Mouse (Mus musculus) stomach, postnatal 0 days (tissue): ENCODE measurements around the gene Aldh3b2.

Source experiments
- CTCF ChIP-seq: IDR thresholded peaks from 2 replicates; pipeline ENCODE4 v1.5.1; 2016; ENCODE audit warnings: antibody characterized with exemption, low read depth, mild to moderate bottlenecking, moderate library complexity
- EP300 ChIP-seq: optimal IDR thresholded peaks from 2 replicates; pipeline ENCODE3; 2016; ENCODE audit warnings: antibody characterized with exemption

DNA sequence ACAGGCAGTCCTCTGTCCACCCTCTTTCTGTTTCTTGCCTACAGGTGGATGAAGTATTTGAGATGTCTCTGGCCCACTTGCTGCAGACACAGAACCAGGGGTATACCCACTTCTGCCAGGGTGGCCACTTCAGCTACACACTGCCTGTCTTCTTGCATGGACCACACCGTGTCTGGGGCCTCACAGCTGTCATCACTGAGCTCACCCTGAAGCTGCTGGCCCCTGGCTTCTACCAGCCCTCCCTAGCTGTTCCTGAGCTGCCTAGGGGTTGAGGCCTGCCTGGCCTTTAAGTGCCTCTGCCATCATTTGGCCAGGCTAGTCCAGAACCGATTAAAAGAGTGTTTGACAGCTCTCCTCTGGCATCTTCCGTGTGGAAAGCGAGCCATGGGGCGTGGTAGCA, 29.6 kb downstream of the Aldh3b2 start:
- TF ChIP-seq CTCF (no peak), EP300 (no peak)
